Mouse (Mus musculus): ENCODE data around the gene Lancl3. TPM values are rescaled to one million over a fixed set of nuclear protein-coding genes. Genes with fewer than 3 reads are reported as not detected.
"Not testable (repeated sequence)": the region's sequence is repeated elsewhere in the genome, so short reads cannot be mapped to it uniquely, and the experiment has no call there.

Lancl3 gene
- total RNA-seq, 2 experiments from 2014 or later: 11.9 to 15.7 TPM

DNA sequence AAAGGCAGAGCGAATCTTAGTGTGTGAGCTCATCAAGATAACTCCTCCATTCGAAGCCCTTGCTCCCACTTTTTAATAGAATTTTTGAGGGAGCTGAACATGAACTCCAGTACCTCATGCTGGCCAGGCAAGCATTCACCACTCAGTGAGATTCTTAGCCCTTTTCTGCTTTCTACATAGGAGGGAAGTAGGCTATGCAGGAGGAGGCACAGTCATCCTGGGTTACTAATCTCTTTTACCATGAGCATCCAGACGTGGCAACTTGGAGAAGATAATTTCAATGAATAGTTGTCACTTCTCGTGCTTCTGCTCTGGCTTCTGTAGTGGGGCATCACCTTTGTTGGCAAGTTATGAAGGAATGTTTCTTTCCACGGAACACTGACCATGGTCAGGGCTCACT is 57.1 kb downstream of the Lancl3 start, which contains the start of gene Gm14862:
Gm14862 (minus strand) TSS at position 134 of the 400 bp plus-strand sequence.
- intact Hi-C loops (cut with DNase I): no loop called here
- DNase-seq: no peak

DNA sequence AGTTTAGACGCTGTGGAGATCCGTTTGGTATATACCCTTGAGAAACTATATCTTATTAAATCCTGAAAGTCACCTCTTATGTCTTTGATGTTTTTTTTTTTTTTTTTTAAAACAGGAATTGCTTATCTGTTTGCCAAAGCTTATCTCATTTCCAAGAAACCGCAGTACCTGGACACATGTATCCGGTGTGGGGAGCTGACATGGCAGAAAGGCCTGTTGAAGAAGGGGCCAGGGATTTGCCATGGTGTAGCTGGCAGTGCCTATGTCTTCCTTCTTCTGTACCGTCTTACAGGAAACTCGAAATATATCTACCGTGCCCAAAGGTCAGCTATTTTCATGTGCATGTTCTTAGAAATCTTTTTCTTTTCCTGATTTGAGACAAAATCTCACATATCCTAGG is 58.1 kb downstream of the Lancl3 start:
- intact Hi-C loops (cut with DNase I): no loop called here
- no peak for DNase-seq

DNA sequence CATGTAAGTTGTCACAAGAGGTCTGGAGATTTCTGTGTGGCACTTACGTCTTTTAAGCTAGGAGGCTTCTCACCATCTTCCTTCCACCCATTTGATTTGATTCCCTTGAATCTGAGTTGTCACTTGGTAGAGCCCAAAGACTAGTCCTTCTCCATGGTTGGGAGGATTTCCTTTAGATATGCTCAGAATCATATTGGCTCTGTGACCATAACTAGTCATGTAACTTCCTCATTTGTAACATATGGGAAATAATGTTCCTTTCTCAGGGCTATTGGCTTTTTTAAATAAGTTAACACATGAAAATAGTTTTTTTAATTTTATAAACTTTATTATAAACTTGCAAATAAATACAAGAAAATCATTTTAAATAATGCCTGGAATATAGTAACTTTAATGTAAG is 59.6 kb downstream of the Lancl3 start:
- DNase-seq: no peak
- intact Hi-C loops (cut with DNase I): no loop called here

DNA sequence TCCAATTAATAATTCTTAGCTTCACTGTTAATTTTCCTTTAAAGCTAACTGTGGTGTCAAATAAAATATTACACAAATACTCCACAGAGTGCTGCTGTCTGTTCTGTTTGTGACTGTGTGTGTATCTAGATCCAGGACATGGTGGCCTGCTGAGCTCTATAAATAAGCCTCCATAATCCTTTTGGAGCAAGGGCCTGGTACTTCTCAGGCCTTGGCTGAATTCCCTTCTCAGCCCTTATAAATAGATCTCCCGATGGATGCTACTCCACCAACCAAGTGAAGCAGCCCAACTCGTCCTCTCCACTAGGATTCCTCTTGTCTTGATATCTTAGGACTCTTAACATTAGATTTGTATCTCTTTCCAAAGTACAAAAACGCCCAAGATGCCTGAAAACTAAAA is 71.4 kb downstream of the Lancl3 start:
- intact Hi-C loops (cut with DNase I): no loop called here
- DNase-seq: no peak

DNA sequence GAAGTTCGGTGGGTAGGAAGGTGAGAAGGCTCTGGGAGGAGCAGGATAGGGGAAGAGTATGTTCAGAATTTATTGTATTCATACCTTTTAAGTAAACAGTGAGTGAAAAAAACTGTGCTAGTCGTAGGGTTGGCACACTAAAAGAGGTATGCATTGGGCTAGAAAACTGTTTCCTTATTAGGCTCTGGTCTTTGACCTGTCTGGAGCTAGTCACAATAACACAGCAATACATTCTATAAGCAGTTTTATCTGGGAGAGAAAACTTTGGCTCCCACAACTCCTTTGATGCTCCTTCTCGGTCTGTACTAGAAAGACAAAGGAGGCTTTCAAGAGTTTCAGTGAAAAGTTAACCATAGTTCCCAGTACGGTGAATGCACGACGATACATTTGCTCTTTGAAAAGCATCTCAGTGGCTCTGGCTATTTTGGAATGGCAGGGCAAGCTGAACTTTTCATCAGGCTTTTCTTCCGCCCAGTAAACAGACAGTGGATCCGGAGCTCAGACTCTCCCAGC is 72.3 kb downstream of the Lancl3 start:
- intact Hi-C loops (cut with DNase I): no loop called here
- DNase-seq: no peak

DNA sequence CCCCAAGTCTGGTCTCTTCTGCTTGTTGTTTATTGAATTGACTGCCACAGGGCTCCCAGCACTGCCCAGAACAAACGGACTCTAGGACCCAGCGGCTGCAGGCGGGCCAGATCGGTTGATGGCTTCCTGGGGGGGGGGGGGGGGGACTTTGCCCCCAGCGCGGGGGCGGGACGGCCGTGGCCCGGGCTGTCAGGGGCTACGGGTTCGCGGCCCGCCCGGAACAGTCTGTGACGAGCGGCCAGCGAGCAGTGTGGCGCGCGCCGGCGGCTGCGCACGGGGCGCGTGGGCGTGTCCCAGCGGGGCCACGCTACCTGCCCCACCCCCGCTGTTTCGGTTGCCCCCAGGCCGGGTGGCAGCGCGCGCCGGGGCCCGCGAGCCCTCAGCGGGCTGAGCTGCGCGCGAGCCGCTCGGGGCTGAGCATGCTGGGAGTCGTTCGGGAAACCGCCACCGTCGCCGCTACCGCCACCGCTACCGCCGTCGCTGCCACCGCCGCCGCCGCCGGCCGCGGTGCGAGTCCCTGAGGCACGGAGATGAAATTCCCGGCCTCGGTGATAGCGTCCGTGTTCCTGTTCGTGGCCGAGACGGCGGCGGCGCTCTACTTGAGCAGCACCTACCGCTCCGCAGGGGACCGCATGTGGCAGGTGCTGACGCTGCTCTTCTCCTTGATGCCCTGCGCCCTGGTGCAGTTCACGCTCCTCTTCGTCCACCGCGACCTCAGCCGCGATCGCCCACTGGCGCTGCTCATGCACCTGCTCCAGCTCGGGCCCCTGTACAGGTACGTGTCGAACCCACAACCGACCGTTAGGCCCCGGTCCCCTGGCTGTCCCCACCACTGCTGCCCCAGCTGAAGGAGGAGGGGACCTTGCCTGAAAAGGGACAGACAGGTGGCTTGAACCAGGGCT is 73.0 kb downstream of the Lancl3 start, which contains the start of gene Xk:
Xk (plus strand) TSS at position 297 of the 902 bp plus-strand sequence.
- DNase-seq: peak; percentile 43
- intact Hi-C loops (cut with DNase I): no loop called here

DNA sequence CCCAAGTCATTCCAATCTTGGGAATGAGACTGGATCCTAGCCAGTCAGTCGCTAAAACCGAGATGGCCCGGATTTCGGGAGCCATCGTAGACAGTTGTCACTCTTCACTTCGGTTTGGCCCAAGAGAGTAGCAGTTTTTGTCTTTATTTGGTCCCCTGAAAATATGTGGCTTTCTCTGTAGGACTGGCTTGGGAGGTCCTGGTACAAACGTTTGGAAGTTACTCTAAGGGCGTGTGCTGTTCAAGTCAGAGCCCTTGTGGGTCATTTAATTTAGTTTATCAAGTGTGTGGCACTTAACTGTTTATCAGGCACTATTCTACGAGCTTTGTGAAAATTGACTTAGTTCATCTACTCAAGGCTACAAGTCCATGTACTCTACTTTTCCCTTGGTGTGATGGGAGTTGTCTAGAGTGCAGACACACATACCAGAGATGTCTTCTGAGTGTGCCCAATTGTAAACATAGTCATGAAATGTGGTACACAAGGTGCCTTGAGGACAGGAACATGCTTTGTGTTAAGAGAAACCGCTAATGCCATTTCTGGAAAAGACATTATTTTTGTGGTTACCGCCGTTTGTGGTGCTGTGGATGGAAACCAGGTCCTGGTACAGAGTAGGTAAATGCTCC is 73.8 kb downstream of the Lancl3 start:
- DNase-seq: no peak
- intact Hi-C loops (cut with DNase I): no loop called here

DNA sequence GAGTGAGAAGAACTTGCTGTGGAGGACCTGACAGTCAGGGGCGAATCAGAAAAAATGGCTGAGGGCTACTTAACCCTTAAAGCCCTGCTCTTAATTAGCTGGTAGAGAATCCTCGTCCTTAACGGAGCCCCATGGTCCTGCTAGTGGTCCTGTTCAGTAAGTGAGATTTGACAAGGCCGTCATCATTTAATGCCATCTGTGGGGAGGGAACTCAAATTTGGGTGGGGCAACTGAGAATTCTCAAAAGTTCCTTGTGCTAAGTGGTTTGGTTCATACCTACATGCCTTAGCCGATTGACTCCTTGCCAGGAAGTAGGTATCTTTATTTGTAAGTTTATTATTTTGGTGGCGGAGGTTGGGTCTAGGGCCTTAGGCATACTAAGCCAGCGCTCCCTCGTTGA is 74.6 kb downstream of the Lancl3 start:
- no peak for DNase-seq
- intact Hi-C loops (cut with DNase I): no loop called here

DNA sequence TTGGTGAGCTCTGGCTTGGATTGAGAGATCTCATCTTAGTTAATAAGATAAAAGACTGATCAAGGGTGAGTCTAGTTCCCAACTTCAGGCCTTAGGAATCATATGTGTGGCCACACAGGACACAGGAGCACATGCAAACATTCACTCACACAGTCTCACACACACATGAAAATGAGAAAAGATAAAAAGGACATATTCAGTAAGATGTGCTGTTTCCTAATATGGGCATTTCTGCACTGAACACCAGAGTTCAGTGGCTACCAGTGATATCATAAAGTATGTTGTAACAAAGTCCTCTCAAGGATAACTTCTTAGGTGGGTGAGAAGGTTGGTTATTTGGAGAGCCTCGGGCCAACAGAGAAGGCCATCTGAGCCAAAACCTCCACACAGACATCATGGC is 83.8 kb downstream of the Lancl3 start, which contains the start of gene H2al1m:
H2al1m (plus strand) TSS at position 301 of the 400 bp plus-strand sequence.
- DNase-seq; intact Hi-C loops (cut with DNase I): not testable (repeated sequence)

DNA sequence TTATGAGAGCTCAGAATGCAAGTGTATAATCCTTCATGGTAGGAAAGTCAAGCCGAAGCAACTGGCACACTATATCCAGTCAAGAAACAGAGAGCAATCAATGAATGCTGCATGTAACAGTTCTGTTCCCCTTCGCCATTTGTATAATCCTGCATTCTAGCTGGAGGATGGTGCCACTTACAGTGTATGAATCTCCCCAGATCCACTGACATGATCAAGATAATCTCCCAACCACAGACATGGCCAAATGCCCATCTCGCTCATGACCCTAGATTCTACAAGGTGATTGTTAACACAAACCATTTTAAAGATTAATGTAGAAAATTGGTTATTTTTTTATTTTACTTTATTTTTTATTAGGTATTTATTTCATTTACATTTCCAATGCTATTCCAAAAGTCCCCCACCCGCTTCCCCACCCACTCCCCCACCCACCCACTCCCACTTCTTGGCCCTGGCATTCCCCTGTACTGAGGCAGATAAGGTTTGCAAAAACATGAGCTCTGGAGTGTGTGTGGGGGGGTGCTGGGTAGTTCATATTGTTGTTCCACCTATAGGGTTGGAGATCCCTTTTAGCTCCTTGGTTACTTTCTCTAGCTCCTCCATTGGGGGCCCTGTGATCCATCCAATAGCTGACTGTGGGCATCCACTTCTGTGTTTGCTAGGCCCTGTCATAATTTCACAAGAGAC is 93.6 kb downstream of the Lancl3 start:
- intact Hi-C loops (cut with DNase I): loop anchor here (10.0 kb wide), 1 partner anchor 262 kb away; no protein-coding TSS in a partner anchor
- DNase-seq: not testable (repeated sequence)

DNA sequence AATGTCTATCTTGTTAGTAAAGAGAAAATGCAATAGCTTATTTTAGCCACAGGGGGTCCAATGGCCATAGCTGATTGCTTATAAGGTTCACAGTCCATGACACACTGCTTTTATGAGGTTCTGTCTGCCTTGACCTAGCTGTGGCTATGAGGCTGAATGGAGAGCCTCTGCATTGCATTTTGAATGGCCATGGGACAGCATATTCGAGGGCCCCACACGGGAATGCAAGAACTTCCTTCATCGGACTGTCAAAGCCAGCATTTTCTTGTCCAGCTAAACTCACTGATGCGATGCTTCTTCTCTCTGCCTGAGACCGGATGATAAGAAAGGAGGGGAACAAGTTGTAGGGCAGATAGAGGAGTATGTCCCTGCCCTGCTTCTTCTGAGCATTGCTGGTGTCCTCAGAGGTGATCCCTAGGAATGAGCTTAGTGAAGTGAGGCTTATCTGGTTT is 98.7 kb downstream of the Lancl3 start:
- intact Hi-C loops (cut with DNase I): loop anchor here (10.0 kb wide), 1 partner anchor 256 kb away; no protein-coding TSS in a partner anchor
- no peak for DNase-seq

DNA sequence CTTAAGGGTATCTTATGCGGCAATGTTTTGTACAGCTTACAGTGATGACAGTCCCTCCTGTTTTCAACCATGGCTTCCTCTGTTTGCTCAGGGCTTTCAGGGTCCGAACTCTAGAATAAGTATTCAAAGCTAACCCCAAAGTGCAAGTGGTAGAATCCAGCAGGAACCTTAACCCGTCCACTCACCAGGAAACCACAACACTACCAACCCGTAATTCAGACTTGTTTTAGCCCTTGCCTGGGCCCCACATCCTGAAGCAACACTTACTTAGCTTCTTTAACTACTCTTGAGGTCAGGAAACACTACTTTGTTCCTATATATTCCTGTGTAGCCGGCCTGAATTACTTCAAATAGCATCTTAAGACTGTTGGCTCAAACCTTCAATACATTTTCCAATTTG is 103.1 kb downstream of the Lancl3 start:
- intact Hi-C loops (cut with DNase I): no loop called here
- no peak for DNase-seq

DNA sequence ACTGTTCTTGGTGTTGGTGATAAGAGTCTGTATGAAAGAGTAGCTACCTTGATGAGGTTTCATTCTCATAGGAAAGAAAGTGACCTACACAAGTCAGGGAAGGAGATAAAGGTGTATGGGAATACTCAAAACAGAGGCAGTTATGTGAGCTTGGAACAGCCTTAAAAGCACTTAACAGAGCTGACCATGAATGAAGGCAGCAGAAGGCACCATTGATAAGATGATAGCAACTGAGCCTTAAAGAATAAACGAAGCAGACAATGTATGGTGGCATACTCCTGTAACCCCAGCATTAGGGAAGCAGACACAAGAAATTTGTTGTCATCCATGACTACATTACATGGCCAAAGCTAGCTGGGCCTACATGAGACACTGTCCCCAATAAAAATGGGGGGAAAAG is 103.8 kb downstream of the Lancl3 start:
- no peak for DNase-seq
- intact Hi-C loops (cut with DNase I): no loop called here

DNA sequence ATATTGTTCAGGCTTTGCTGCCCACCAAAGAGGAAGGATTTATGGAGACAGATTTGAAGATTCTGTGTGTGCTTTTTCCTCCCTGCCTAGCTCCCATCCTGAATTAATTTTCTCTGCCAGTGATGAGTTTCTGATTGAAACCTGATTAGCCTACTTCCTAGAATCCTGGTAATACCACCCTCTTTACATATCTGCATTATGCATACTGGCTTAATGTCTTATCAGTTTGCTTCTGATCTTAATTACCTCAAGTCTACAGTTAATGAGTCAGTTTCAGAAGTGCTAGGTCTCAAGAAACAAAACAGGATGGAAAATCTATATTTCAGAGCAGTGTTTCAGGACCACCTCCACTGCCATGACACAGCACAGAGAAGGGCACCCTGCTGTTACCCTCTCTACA is 116.8 kb downstream of the Lancl3 start:
- intact Hi-C loops (cut with DNase I): not testable (repeated sequence)

More for the DNA sequence above, 116.8 kb downstream of the Lancl3 start:
- DNase-seq: not testable (repeated sequence)

Other genes with a start within 250 kb of the Lancl3 start
- not detected for gene Fthl17b, start 236.9 kb upstream of the Lancl3 start, total RNA-seq (2021)
- not detected for gene Fthl17c, start 223.3 kb upstream of the Lancl3 start, total RNA-seq (2021)
- gene Fthl17d, start 213.1 kb upstream of the Lancl3 start, total RNA-seq (2021): not detected
- gene Fthl17e, start 166.4 kb upstream of the Lancl3 start, total RNA-seq (2021): not detected
- not detected for gene Fthl17f, start 136.9 kb upstream of the Lancl3 start, total RNA-seq (2021)
- gene 4930402K13Rik, start 95.3 kb upstream of the Lancl3 start, total RNA-seq (2021): not detected
- not detected for gene Gm14862, start 57.0 kb downstream of the Lancl3 start, total RNA-seq (2021)
- gene Xk, start 72.9 kb downstream of the Lancl3 start, total RNA-seq (2021): 10 to 100 TPM; 12.0 to 13.2 TPM
- 1 to 10 TPM in 1 of 2 experiments, not detected in 1; 1.2 TPM for gene H2al1m, start 83.9 kb downstream of the Lancl3 start, total RNA-seq (2021)
- under 1 TPM in 1 of 2 experiments, not detected in 1; 0.86 TPM for gene H2al1k, start 150.7 kb downstream of the Lancl3 start, total RNA-seq (2021)

Data from left cerebral cortex, postnatal 4 days (tissue).